Mouse (Mus musculus) liver, adult (tissue): ENCODE measurements around the gene Theg.

Experiments
- GATA4 ChIP-seq: IDR thresholded peaks from 2 replicates; pipeline ENCODE4 v1.6.1; 2014; ENCODE audit warnings: mild to moderate bottlenecking, low read length; ENCODE audit not compliant: insufficient replicate concordance

Theg gene

GRCm38 (mm10) chr10:79579781-79580180 lies 7.3 kb downstream of the Theg start:
- no peak for TF ChIP-seq GATA4

GRCm38 (mm10) chr10:79578891-79579290 lies 8.2 kb downstream of the Theg start:
- no peak for TF ChIP-seq GATA4

GRCm38 (mm10) chr10:79578276-79578675 lies 8.9 kb downstream of the Theg start:
- no peak for TF ChIP-seq GATA4

GRCm38 (mm10) chr10:79577376-79577775 lies 9.8 kb downstream of the Theg start:
- no peak for TF ChIP-seq GATA4

GRCm38 (mm10) chr10:79575754-79576153 lies 11.4 kb downstream of the Theg start:
- TF ChIP-seq GATA4 = no peak

- TF ChIP-seq GATA4 = no peak
Measured at GRCm38 (mm10) chr10:79574796-79575195, 12.3 kb downstream of the Theg start.

GRCm38 (mm10) chr10:79574350-79574749 lies 12.8 kb downstream of the Theg start:
- TF ChIP-seq GATA4 = no peak

GRCm38 (mm10) chr10:79573611-79574010 lies 13.5 kb downstream of the Theg start:
- TF ChIP-seq GATA4 = no peak

- TF ChIP-seq GATA4 = no peak
Measured at GRCm38 (mm10) chr10:79571314-79571713, 15.8 kb downstream of the Theg start.

- TF ChIP-seq GATA4 = no peak
Measured at GRCm38 (mm10) chr10:79569921-79570320, 17.2 kb downstream of the Theg start.

GRCm38 (mm10) chr10:79559716-79560115 lies 27.4 kb downstream of the Theg start:
- no peak for TF ChIP-seq GATA4

GRCm38 (mm10) chr10:79557496-79557895 lies 29.6 kb downstream of the Theg start:
- TF ChIP-seq GATA4 = no peak

- no peak for TF ChIP-seq GATA4
Measured at GRCm38 (mm10) chr10:79556951-79557350, 30.2 kb downstream of the Theg start.

GRCm38 (mm10) chr10:79555238-79555724 lies 31.9 kb downstream of the Theg start:
- no peak for TF ChIP-seq GATA4

- no peak for TF ChIP-seq GATA4
Measured at GRCm38 (mm10) chr10:79554330-79555237, 32.5 kb downstream of the Theg start, which contains the start of gene Mier2. TSS of gene Mier2 (minus strand) at chr10:79555199.

- no peak for TF ChIP-seq GATA4
Measured at GRCm38 (mm10) chr10:79553691-79554090, 33.4 kb downstream of the Theg start.
